In genomic region chr6:71256166-71256565, GRCm38 (mm10) we compare ENCODE assay signal across 24 mouse cellular contexts. TPM values are rescaled to one million over a fixed set of nuclear protein-coding genes. Genes with fewer than 3 reads are reported as not detected.
DNase-seq lines count a peak whose midpoint lies in the region.
"Had no signal": no experiment of that assay in that cellular context is flagged by ENCODE, and none has a peak within 500 bp of the region (broad histone marks: within the 10 kb centered on the region; RNA-seq: fewer than 3 reads in every experiment).

No protein-coding gene starts in this region.

- WGBS in heart, embryonic 10.5 days: 93% methylated on average over 10 of the region's 10 CpGs

- no peak overlapping the region for H3K27ac ChIP-seq in heart, embryonic 10.5 days

- H3K4me1 ChIP-seq in heart, embryonic 10.5 days: peaks cover 20% of the 10 kb centered on the region; the same call in 1 of the 2 replicates

- no peaks in the 10 kb centered on the region for H3K9me3 ChIP-seq in heart, embryonic 10.5 days
- H3K9me3 ChIP-seq: G1E had no signal

- H3K27me3 ChIP-seq in heart, embryonic 10.5 days (ENCODE audit: insufficient read depth, poor library complexity, severe bottlenecking): no peaks in the 10 kb centered on the region
- H3K27me3 ChIP-seq: CH12.LX, Patski had no signal

- intact Hi-C loops in heart, postnatal 36 days (cut with DNase I): no loop called here

- DNase-seq in heart, adult 11 months: peak; percentile 76
- no peak for DNase-seq in heart, postnatal 36 days
- DNase-seq in heart, embryonic 10.5 days (ENCODE audit: low spot score): peak; percentile 68
- DNase-seq in heart, adult 8-10 months (ENCODE audit: low spot score): no peak
- DNase-seq: adrenal gland, adult 2 months; adrenal gland, adult 8-10 months; adrenal gland, postnatal 10 days; adrenal gland, postnatal 14 days; adrenal gland, postnatal 25 days; adrenal gland, postnatal 36 days; B cell, adult 2 months; cerebellum, adult 11 months; cerebellum, adult 11-12 months; cerebellum, adult 18-20 months had no signal

- no peak overlapping the region for H3K4me3 ChIP-seq in heart, embryonic 10.5 days

- peaks cover 30% of the 10 kb centered on the region for H3K36me3 ChIP-seq in heart, embryonic 10.5 days
- H3K36me3 ChIP-seq: G1E had no signal

RNA-seq across cellular contexts. Expression of gene Krcc1, which starts 15.3 kb away (rescaled TPM):
- total RNA-seq in heart, postnatal 36 days (2021): 10 to 100 TPM; 51.9 to 56.0 TPM
- 53.5 and 55.5 TPM in 2 replicates for polyA plus RNA-seq in heart, embryonic 10.5 days (2016; fragmentation: Nextera tagmentation; extraction: Ambion mirVana)
- total RNA-seq in heart, adult 8-10 months (2022): 10 to 100 TPM; 49.5 to 61.3 (median 54.1) TPM

RNA-seq across cellular contexts. Expression of gene Fabp1, which starts 56.5 kb away (rescaled TPM):
- not detected for total RNA-seq in heart, postnatal 36 days (2021)
- 1.9 TPM in 1 of 2 replicates, not detected in the other for polyA plus RNA-seq in heart, embryonic 10.5 days (2016; fragmentation: Nextera tagmentation; extraction: Ambion mirVana)
- not detected for total RNA-seq in heart, adult 8-10 months (2022)
- total RNA-seq: adrenal gland, adult 18-20 months; adrenal gland, postnatal 25 days; CH12.LX; ES-E14; G1E; MEL had no signal
- polyA plus RNA-seq: activated CD4-positive, CD25-positive, alpha-beta regulatory T cell, adult 4 months; adrenal gland, adult 2 months; brain, embryonic 14.5 days; C2C12; CD4-positive, CD25-positive, alpha-beta regulatory T cell, adult 4 months; G1E; Patski had no signal

Comparison
In these comparisons a context has a peak if more than half of its experiments do, and no peak if none do; other contexts are left out.
1. DNase-seq: peak in heart, adult 11 months (single experiment) and heart, embryonic 10.5 days (single experiment); none in heart, postnatal 36 days (0 of 2) and heart, adult 8-10 months (single experiment).